Mouse (Mus musculus): ENCODE data around the gene Epha1. TPM values are rescaled to one million over a fixed set of nuclear protein-coding genes. Genes with fewer than 3 reads are reported as not detected.

Gene Epha1
- polyA plus RNA-seq, 1 experiment from 2014 or later = 8.2 TPM

DNA sequence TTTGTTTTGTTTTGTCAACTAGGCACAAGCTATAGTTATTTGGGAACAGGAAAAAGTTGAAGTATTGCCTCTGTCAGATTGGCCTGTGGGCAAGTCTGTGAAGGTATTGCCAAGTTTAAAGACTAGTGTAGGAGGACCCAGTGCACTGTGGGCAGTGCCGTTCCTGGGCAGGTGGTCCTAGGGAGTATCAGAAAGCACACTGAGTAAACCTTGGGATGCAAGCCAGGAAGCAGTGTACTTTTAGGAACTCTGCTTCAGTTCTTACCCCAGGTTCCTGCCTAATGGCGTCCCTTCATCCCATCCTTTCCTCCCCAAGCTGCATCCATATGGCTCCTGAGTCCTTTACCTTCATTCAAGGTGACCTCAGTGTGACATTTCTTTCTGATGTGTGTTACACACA lies 2.1 kb upstream of the Epha1 start:
- Histone ChIP-seq H3K27ac (ENCODE audit: low read length) (no peak overlapping the region), H3K27me3 (ENCODE audit: insufficient read depth, low read length) (no peaks in the 10 kb centered on the region), H3K4me1 (ENCODE audit: insufficient read depth, low read length) (peaks cover 21% of the 10 kb centered on the region), H3K4me3 (ENCODE audit: low read length) (no peak overlapping the region), H3K36me3 (ENCODE audit: insufficient read depth, low read length) (no peaks in the 10 kb centered on the region), H3K9ac (replicated peaks; ENCODE audit: low read length) (no peak overlapping the region), H3K4me2 (replicated peaks; ENCODE audit: low read depth, low read length) (no peak overlapping the region), H3K9me3 (ENCODE audit: low read length) (no peaks in the 10 kb centered on the region)
- no peak for ATAC-seq (ENCODE audit: low FRiP score, low TSS enrichment)
- 76% methylated on average over 2 of the region's 2 CpGs for WGBS

- H3K27me3 ChIP-seq (ENCODE audit: insufficient read depth, low read length) = no peaks in the 10 kb centered on the region
- WGBS = 79% methylated on average over 4 of the region's 4 CpGs
- H3K4me1 ChIP-seq (ENCODE audit: insufficient read depth, low read length) = peaks cover 21% of the 10 kb centered on the region
- H3K36me3 ChIP-seq (ENCODE audit: insufficient read depth, low read length) = no peaks in the 10 kb centered on the region
- H3K9ac ChIP-seq (replicated peaks; ENCODE audit: low read length) = no peak overlapping the region
- H3K9me3 ChIP-seq (ENCODE audit: low read length) = no peaks in the 10 kb centered on the region
- H3K4me3 ChIP-seq (ENCODE audit: low read length) = no peak overlapping the region
- H3K27ac ChIP-seq (ENCODE audit: low read length) = no peak overlapping the region
- no peak overlapping the region for H3K4me2 ChIP-seq (replicated peaks; ENCODE audit: low read depth, low read length)
- ATAC-seq (ENCODE audit: low FRiP score, low TSS enrichment) = no peak
Observed at GRCm38 (mm10) chr6:42374701-42375100, 1.6 kb upstream of the Epha1 start.

- H3K4me3 ChIP-seq (ENCODE audit: low read length) = peak overlapping the region; percentile 51
Observed at GRCm38 (mm10) chr6:42373669-42374430, 782 bp upstream of the Epha1 start.

DNA sequence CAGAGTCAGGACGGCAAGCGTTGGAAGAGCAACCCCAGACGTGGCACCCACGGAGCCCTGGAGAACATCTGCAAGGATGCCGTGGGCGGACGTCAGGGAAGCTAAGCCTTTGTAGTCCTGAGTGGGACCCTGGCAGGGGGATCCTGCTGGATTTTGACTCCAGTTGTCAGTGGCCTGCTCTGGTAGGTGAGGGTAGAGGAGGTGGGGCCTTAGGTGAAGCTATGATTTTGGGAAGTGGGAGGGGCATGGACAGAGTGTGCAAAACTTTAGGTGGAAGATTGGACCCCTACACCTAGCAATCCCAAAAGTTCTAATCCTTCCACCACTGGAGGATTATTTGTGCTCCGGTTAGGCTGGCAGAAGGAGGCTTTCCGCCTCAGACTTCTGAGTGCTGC lies 650 bp downstream of the Epha1 start:
- H3K36me3 ChIP-seq (ENCODE audit: insufficient read depth, low read length) = no peaks in the 10 kb centered on the region
- WGBS = 17% methylated on average over 9 of the region's 9 CpGs

More at GRCm38 (mm10) chr6:42373669-42374430, 782 bp upstream of the Epha1 start:
- Histone ChIP-seq H3K9ac (replicated peaks; ENCODE audit: low read length) (peak overlapping the region; percentile 62), H3K9me3 (ENCODE audit: low read length) (no peaks in the 10 kb centered on the region), H3K36me3 (ENCODE audit: insufficient read depth, low read length) (no peaks in the 10 kb centered on the region), H3K4me2 (replicated peaks; ENCODE audit: low read depth, low read length) (peak overlapping the region; percentile 77), H3K4me1 (ENCODE audit: insufficient read depth, low read length) (peaks cover 21% of the 10 kb centered on the region), H3K27ac (ENCODE audit: low read length) (no peak overlapping the region), H3K27me3 (ENCODE audit: insufficient read depth, low read length) (no peaks in the 10 kb centered on the region)
- 42% methylated on average over 7 of the region's 7 CpGs for WGBS
- no peak for ATAC-seq (ENCODE audit: low FRiP score, low TSS enrichment)

DNA sequence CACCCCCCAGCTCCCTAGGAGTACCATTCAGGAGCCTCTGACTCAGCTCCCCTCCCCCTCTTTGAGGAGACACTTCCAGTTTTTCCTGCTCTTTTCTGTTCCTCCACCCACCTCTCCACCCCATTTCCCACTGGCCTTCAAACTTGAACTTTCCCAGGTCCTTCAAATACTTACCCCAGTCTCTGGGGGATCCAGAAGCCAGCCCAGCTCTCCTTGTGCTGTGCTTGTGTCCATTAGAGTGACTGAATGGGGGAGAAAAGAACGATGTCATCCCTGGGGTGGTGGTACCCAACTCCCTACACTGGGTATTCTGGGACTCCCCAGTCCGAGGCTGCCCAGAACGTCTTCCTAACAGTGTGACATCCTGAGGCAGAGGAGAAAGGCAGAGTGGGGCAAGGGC lies 1.1 kb downstream of the Epha1 start:
- WGBS = 10% methylated on average over 3 of the region's 3 CpGs
- Histone ChIP-seq H3K36me3 (ENCODE audit: insufficient read depth, low read length) (no peaks in the 10 kb centered on the region), H3K9me3 (ENCODE audit: low read length) (no peaks in the 10 kb centered on the region), H3K4me3 (ENCODE audit: low read length) (peak overlapping the region; percentile 51; the same call in 1 of the 2 replicates), H3K27me3 (ENCODE audit: insufficient read depth, low read length) (no peaks in the 10 kb centered on the region), H3K4me2 (replicated peaks; ENCODE audit: low read depth, low read length) (peak overlapping the region; percentile 77), H3K27ac (ENCODE audit: low read length) (no peak overlapping the region), H3K4me1 (ENCODE audit: insufficient read depth, low read length) (peaks cover 21% of the 10 kb centered on the region), H3K9ac (replicated peaks; ENCODE audit: low read length) (no peak overlapping the region)
- ATAC-seq (ENCODE audit: low FRiP score, low TSS enrichment) = peak; percentile 6

More for the DNA sequence above, 650 bp downstream of the Epha1 start:
- ATAC-seq (ENCODE audit: low FRiP score, low TSS enrichment) = peak; percentile 39
- no peak overlapping the region for H3K27ac ChIP-seq (ENCODE audit: low read length)
- H3K9ac ChIP-seq (replicated peaks; ENCODE audit: low read length) = peak overlapping the region; percentile 62
- H3K4me3 ChIP-seq (ENCODE audit: low read length) = peak overlapping the region; percentile 51
- peaks cover 21% of the 10 kb centered on the region for H3K4me1 ChIP-seq (ENCODE audit: insufficient read depth, low read length)
- peak overlapping the region; percentile 77 for H3K4me2 ChIP-seq (replicated peaks; ENCODE audit: low read depth, low read length)
- no peaks in the 10 kb centered on the region for H3K27me3 ChIP-seq (ENCODE audit: insufficient read depth, low read length)
- H3K9me3 ChIP-seq (ENCODE audit: low read length) = no peaks in the 10 kb centered on the region

GRCm38 (mm10) chr6:42370630-42371363 lies 2.3 kb downstream of the Epha1 start:
- WGBS = 58% methylated on average over 4 of the region's 4 CpGs
- no peaks in the 10 kb centered on the region for H3K36me3 ChIP-seq (ENCODE audit: insufficient read depth, low read length)
- no peak overlapping the region for H3K9ac ChIP-seq (replicated peaks; ENCODE audit: low read length)
- H3K27me3 ChIP-seq (ENCODE audit: insufficient read depth, low read length) = no peaks in the 10 kb centered on the region
- peaks cover 17% of the 10 kb centered on the region for H3K4me1 ChIP-seq (ENCODE audit: insufficient read depth, low read length)
- H3K4me3 ChIP-seq (ENCODE audit: low read length) = no peak overlapping the region
- H3K9me3 ChIP-seq (ENCODE audit: low read length) = no peaks in the 10 kb centered on the region
- H3K4me2 ChIP-seq (replicated peaks; ENCODE audit: low read depth, low read length) = no peak overlapping the region
- ATAC-seq (ENCODE audit: low FRiP score, low TSS enrichment) = no peak
- no peak overlapping the region for H3K27ac ChIP-seq (ENCODE audit: low read length)

- Histone ChIP-seq H3K4me2 (replicated peaks; ENCODE audit: low read depth, low read length) (no peak overlapping the region), H3K4me3 (ENCODE audit: low read length) (no peak overlapping the region), H3K27me3 (ENCODE audit: insufficient read depth, low read length) (no peaks in the 10 kb centered on the region), H3K36me3 (ENCODE audit: insufficient read depth, low read length) (no peaks in the 10 kb centered on the region), H3K9ac (replicated peaks; ENCODE audit: low read length) (no peak overlapping the region), H3K4me1 (ENCODE audit: insufficient read depth, low read length) (peaks cover 17% of the 10 kb centered on the region), H3K27ac (ENCODE audit: low read length) (no peak overlapping the region), H3K9me3 (ENCODE audit: low read length) (no peaks in the 10 kb centered on the region)
- 21% methylated on average over 3 of the region's 3 CpGs for WGBS
- ATAC-seq (ENCODE audit: low FRiP score, low TSS enrichment) = no peak
Observed at GRCm38 (mm10) chr6:42369870-42370269, 3.2 kb downstream of the Epha1 start.

GRCm38 (mm10) chr6:42365215-42365614 lies 7.9 kb downstream of the Epha1 start:
- H3K9me3 ChIP-seq (ENCODE audit: low read length) = no peaks in the 10 kb centered on the region
- H3K36me3 ChIP-seq (ENCODE audit: insufficient read depth, low read length) = peaks cover 12% of the 10 kb centered on the region; the same call in 1 of the 2 replicates
- no peaks in the 10 kb centered on the region for H3K27me3 ChIP-seq (ENCODE audit: insufficient read depth, low read length)
- no peak overlapping the region for H3K4me2 ChIP-seq (replicated peaks; ENCODE audit: low read depth, low read length)
- H3K27ac ChIP-seq (ENCODE audit: low read length) = no peak overlapping the region
- WGBS = 85% methylated on average over 6 of the region's 6 CpGs
- H3K4me3 ChIP-seq (ENCODE audit: low read length) = no peak overlapping the region
- H3K9ac ChIP-seq (replicated peaks; ENCODE audit: low read length) = no peak overlapping the region
- H3K4me1 ChIP-seq (ENCODE audit: insufficient read depth, low read length) = no peaks in the 10 kb centered on the region
- ATAC-seq (ENCODE audit: low FRiP score, low TSS enrichment) = no peak

GRCm38 (mm10) chr6:42364607-42365006 lies 8.5 kb downstream of the Epha1 start:
- no peaks in the 10 kb centered on the region for H3K9me3 ChIP-seq (ENCODE audit: low read length)
- no peaks in the 10 kb centered on the region for H3K4me1 ChIP-seq (ENCODE audit: insufficient read depth, low read length)
- no peak overlapping the region for H3K4me2 ChIP-seq (replicated peaks; ENCODE audit: low read depth, low read length)
- H3K36me3 ChIP-seq (ENCODE audit: insufficient read depth, low read length) = peaks cover 18% of the 10 kb centered on the region; the same call in 1 of the 2 replicates
- H3K27me3 ChIP-seq (ENCODE audit: insufficient read depth, low read length) = no peaks in the 10 kb centered on the region
- ATAC-seq (ENCODE audit: low FRiP score, low TSS enrichment) = no peak
- H3K4me3 ChIP-seq (ENCODE audit: low read length) = no peak overlapping the region
- no peak overlapping the region for H3K27ac ChIP-seq (ENCODE audit: low read length)
- no peak overlapping the region for H3K9ac ChIP-seq (replicated peaks; ENCODE audit: low read length)
- WGBS = 81% methylated on average over 15 of the region's 15 CpGs

DNA sequence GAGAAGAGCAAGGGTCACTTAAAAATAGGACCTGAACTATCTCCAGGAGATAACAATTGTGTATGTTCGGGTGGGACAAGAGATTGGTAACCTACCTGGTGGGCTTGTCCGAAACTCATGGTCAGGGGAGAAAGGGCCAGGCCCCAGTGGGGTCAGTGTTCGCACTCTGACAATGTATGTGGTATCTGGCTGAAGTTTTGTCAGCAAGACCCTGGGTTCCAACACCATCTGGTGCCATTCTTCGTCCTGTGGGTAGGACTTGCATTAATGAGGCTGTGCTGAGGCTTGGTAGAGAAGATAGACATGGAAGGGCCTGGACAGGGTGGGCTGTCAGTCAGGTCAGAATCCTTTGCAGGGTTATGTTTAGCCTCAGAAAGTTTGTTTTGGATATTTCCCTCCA lies 9.0 kb downstream of the Epha1 start:
- ATAC-seq (ENCODE audit: low FRiP score, low TSS enrichment) = no peak
- peaks cover 21% of the 10 kb centered on the region for H3K36me3 ChIP-seq (ENCODE audit: insufficient read depth, low read length)
- H3K27ac ChIP-seq (ENCODE audit: low read length) = no peak overlapping the region
- no peaks in the 10 kb centered on the region for H3K27me3 ChIP-seq (ENCODE audit: insufficient read depth, low read length)
- H3K9me3 ChIP-seq (ENCODE audit: low read length) = no peaks in the 10 kb centered on the region
- no peaks in the 10 kb centered on the region for H3K4me1 ChIP-seq (ENCODE audit: insufficient read depth, low read length)
- no peak overlapping the region for H3K9ac ChIP-seq (replicated peaks; ENCODE audit: low read length)
- no peak overlapping the region for H3K4me3 ChIP-seq (ENCODE audit: low read length)
- no peak overlapping the region for H3K4me2 ChIP-seq (replicated peaks; ENCODE audit: low read depth, low read length)
- WGBS = 85% methylated on average over 4 of the region's 4 CpGs
